Mouse (Mus musculus) G1E (cell line): ENCODE data around the gene Mctp1. TPM values are rescaled to one million over a fixed set of nuclear protein-coding genes. Genes with fewer than 3 reads are reported as not detected.

ENCODE experiments used
- ATAC-seq: 2 replicates; pipeline ENCODE4 v1.8.0; 2016; ENCODE audit warnings: mild to moderate bottlenecking; ENCODE audit not compliant: insufficient number of reproducible peaks, poor library complexity, low FRiP score, severe bottlenecking; ENCODE audit errors: extremely low read depth
- DNase-seq: peaks from one replicate; pipeline ENCODE4 v3.0.0; 2012; ENCODE audit warnings: low spot score
- H3K27me3 ChIP-seq: 2 replicates; pipeline ENCODE4 v1.6.1; 2012; ENCODE audit warnings: mild to moderate bottlenecking, low read length, inconsistent platforms; ENCODE audit not compliant: insufficient read depth
- H3K36me3 ChIP-seq: replicated peaks from 2 replicates; pipeline ENCODE3; 2012; ENCODE audit warnings: mild to moderate bottlenecking, inconsistent platforms
- H3K4me1 ChIP-seq: 2 replicates; pipeline ENCODE4 v1.6.1; 2012; ENCODE audit warnings: low read depth, low read length, inconsistent platforms, mixed read lengths; ENCODE audit not compliant: insufficient read depth
- H3K4me3 ChIP-seq: 2 replicates; pipeline ENCODE4 v1.5.1; 2012; ENCODE audit warnings: low read depth, mild to moderate bottlenecking, inconsistent platforms, low read length, moderate library complexity, mixed read lengths
- H3K9me3 ChIP-seq: replicated peaks from 2 replicates; pipeline ENCODE4 v1.6.1; 2012; ENCODE audit warnings: inconsistent platforms
- CTCF ChIP-seq: IDR thresholded peaks from 2 replicates; pipeline ENCODE4 v1.5.1; 2012; ENCODE audit warnings: low read depth, low read length, inconsistent platforms, mixed read lengths
- GATA1 ChIP-seq: IDR thresholded peaks from 2 replicates; pipeline ENCODE4 v1.6.1; 2012; ENCODE audit warnings: borderline replicate concordance, low read length, inconsistent platforms, mixed read lengths
- GATA2 ChIP-seq: IDR thresholded peaks from 2 replicates; pipeline ENCODE4 v1.6.1; 2012; ENCODE audit warnings: low read depth, low read length, inconsistent platforms, borderline replicate concordance
- POLR2AphosphoS5 ChIP-seq: IDR thresholded peaks from 2 replicates; pipeline ENCODE4 v1.6.1; 2012; ENCODE audit warnings: low read depth, low read length, inconsistent platforms; ENCODE audit not compliant: insufficient replicate concordance
- TAL1 ChIP-seq: conservative IDR thresholded peaks from 2 replicates; pipeline ENCODE4 v1.6.1; 2012; ENCODE audit warnings: low read depth, low read length, inconsistent platforms, mixed read lengths
- polyA plus RNA-seq: library from polyadenylated mRNA; stranded (reverse); fragments of >175 nt; gene quantifications from 2 replicates; pipeline ENCODE4 v1.2.3, GENCODE M21; 2012
- total RNA-seq, 2 experiments: library from RNA; stranded (forward) in 1 of 2; stranded (reverse) in 1 of 2; fragments of 200-1000 nt in 1 of 2; fragments of >200 nt in 1 of 2; fragmentation: Nextera tagmentation in 1 of 2; gene quantifications; 2 replicates each; pipeline ENCODE4 v1.2.3; 2014 to 2017

Mctp1 gene
- total and polyA plus RNA-seq, 3 experiments: 1.4 to 16.7 (median 15.6) TPM

DNA sequence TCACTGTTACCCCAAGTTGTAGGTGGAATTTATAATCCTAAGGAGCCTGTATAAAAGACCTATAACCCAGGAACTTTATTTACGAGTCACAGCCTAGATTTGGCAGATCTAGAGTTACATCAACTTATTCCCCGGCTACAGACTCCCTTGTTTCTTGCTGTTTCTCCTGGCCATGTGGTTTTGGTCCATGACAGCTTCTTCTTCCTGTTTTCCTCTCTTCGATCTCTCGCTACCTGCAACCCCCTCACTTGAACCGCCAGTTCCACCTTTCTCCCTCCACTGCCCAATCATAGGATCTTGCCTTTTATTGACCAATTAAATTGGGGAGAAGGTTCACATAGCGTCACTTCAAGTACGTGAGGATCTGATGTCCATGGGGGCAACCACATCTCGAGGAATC, 176.6 kb downstream of the Mctp1 start:
- ATAC-seq (no peak), DNase-seq (no peak)
- Histone ChIP-seq H3K4me3 (no peak overlapping the region), H3K4me1 (no peaks in the 10 kb centered on the region), H3K27me3 (no peaks in the 10 kb centered on the region; the same call in 1 of the 2 replicates), H3K36me3 (no peaks in the 10 kb centered on the region), H3K9me3 (no peaks in the 10 kb centered on the region)
- no peak for TF ChIP-seq POLR2AphosphoS5

DNA sequence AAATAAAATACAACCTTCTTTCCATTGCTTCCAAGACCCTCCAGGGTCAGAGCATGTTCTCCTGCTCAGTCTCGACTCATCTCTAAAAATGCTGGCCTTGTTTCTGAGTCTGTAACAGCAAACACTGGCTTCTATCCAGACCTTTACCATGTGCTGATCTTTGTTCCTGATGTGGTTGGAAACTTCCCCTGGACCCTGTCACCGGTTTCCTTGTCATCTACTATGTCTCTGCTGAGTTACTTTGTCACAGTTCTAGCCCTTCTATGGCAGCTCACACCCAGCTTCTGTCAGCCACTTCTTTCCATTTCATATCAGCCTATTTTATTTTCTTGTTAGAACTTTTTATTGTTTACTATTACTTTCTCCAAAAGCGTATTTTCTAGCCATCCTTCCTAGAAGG, 177.3 kb downstream of the Mctp1 start:
- no peak for TF ChIP-seq GATA1
- TF ChIP-seq TAL1: no peak
- TF ChIP-seq GATA2: no peak
- TF ChIP-seq POLR2AphosphoS5: no peak
- TF ChIP-seq CTCF: no peak
- Histone ChIP-seq H3K9me3 (no peaks in the 10 kb centered on the region), H3K4me1 (no peaks in the 10 kb centered on the region), H3K36me3 (no peaks in the 10 kb centered on the region), H3K4me3 (no peak overlapping the region), H3K27me3 (no peaks in the 10 kb centered on the region; the same call in 1 of the 2 replicates)
- DNase-seq (no peak), ATAC-seq (no peak)

DNA sequence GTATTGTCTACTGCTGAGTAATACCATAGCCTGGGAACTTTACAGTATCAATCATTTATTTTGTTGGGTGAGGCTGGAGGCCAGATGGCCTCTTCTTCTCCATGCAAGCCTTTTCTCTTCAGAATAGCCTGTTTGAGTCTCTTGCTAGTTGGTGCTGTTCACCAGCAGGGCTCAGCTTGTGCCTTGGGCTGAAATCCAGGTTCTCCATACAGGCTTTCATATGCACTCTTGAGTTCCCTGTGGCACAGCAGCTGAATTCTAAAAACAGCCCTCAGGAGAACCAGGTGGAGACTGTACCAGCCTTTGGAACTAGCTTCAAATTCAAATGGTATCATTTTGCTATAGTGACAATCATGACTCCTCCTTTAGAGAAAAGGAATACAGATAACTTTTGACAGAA, 179.7 kb downstream of the Mctp1 start:
- no peak overlapping the region for H3K4me3 ChIP-seq
- DNase-seq (no peak), ATAC-seq (no peak)
- no peaks in the 10 kb centered on the region for H3K4me1 ChIP-seq
- no peaks in the 10 kb centered on the region; the same call in 1 of the 2 replicates for H3K27me3 ChIP-seq
- H3K36me3 ChIP-seq: no peaks in the 10 kb centered on the region
- no peaks in the 10 kb centered on the region for H3K9me3 ChIP-seq
- TF ChIP-seq GATA1 (no peak), TAL1 (no peak), GATA2 (no peak), CTCF (no peak), POLR2AphosphoS5 (no peak)

DNA sequence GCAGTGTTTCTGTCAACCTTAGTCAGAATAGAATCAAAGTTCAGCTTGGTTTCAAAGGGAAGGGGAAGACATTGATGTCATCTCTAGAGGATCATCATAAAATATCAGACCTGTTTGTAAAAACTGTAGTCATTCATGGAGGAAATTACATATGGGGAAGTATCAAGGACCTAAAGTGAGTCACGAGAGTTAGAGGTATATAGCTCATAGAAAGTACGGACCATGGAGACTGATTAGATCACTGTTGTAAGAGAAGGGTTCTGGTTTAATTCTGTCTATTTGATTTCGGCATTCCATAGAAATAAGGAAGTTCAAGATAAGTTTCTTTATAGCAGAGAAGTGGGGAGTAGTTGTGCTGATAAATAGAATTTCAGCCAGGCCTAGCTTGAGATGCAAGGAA, 181.7 kb downstream of the Mctp1 start:
- H3K4me1 ChIP-seq: no peaks in the 10 kb centered on the region
- no peak for DNase-seq
- ATAC-seq: no peak
- TF ChIP-seq GATA1 (no peak), GATA2 (no peak), CTCF (no peak), TAL1 (no peak), POLR2AphosphoS5 (no peak)
- H3K27me3 ChIP-seq: no peaks in the 10 kb centered on the region
- no peak overlapping the region for H3K4me3 ChIP-seq
- H3K36me3 ChIP-seq: no peaks in the 10 kb centered on the region
- H3K9me3 ChIP-seq: no peaks in the 10 kb centered on the region

DNA sequence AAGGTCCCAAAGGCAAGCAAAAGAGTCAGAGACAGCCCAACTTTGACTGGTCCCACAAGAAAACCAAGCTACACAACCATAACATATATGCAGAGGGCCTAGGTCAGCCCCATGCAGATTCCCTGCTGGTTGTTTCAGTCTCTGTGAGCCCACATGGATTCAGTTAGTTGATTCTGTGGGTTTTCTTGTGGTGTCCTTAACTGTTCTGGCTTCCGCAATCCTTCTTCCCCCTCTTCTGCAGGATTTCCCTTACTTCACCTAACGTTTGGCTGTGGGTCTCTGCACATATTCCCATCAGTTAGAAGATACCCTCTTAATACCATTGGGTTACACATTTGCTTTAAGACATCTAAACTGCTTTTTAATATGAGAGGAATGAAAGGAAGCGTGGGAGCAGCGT, 183.1 kb downstream of the Mctp1 start:
- no peak for ATAC-seq
- Histone ChIP-seq H3K27me3 (no peaks in the 10 kb centered on the region), H3K4me3 (no peak overlapping the region), H3K4me1 (no peaks in the 10 kb centered on the region), H3K36me3 (no peaks in the 10 kb centered on the region), H3K9me3 (no peaks in the 10 kb centered on the region)
- TF ChIP-seq TAL1 (no peak), CTCF (no peak), POLR2AphosphoS5 (no peak)
- no peak for DNase-seq

DNA sequence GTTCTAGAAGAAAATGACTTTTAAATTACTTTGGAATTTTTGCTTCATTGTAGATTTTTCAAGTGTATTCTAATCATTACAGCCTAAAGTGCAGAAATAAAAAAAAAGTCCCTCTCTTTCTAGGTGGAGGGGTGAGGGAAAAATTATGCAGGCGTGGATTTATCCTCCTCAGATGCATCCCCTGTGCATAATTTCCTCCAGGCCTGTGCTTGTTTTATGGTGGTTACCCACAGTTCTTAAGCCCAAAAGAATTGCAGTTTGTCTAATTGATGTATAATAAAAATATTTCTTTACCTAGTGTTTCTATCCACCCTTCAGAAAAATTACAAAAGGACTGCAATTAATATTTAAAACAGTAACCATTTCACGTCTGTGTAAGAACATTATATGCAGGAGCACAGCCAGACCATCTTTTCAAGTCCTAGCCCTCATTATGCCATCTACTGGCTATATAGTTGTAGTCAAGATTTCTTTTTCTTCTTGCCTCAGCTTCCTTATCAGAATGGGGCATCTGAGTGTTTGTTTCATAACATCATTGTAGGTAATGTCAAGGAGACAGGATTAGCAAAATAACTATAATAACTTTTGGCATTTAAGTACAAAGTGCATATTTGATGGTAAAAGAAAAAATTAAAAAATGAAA, 184.4 kb downstream of the Mctp1 start:
- Histone ChIP-seq H3K27me3 (no peaks in the 10 kb centered on the region), H3K36me3 (no peaks in the 10 kb centered on the region), H3K9me3 (no peaks in the 10 kb centered on the region), H3K4me3 (no peak overlapping the region), H3K4me1 (no peaks in the 10 kb centered on the region)
- no peak for ATAC-seq
- TF ChIP-seq CTCF (no peak), POLR2AphosphoS5 (no peak), GATA2 (no peak), TAL1 (no peak), GATA1 (no peak)
- DNase-seq: no peak
